Mouse (Mus musculus) urinary bladder, postnatal 25 days (tissue): ENCODE results near the gene Scgb1b15.
"Not testable (repeated sequence)": the region's sequence is repeated elsewhere in the genome, so short reads cannot be mapped to it uniquely, and the experiment has no call there.

Source experiments
- DNase-seq: peaks from one replicate; pipeline ENCODE4 v3.0.0; 2022; ENCODE audit warnings: low spot score

Gene Scgb1b15

DNA sequence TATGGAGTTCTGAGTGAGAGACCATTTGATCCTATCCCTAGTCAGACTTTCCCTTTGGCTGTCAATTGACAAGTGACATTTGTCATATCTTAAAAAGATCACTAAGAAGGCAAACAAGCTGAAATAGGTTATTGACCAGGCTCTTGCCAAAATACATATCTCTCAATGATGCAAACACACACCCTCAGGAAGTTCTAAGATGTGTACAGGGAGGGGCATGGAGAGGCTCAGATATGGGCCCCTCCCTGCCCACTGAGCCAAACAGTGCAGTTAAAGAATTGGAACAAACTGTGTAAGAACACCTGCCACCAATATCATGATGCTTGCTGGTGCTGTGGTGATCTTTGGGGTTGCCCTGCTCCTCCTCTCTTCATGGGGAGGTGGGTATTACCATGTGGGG lies at the start of gene Scgb1b15:
Gene Scgb1b15, plus strand, starts transcription at position 301 of the 400 bp plus-strand sequence.
- DNase-seq, result not testable (repeated sequence)

DNA sequence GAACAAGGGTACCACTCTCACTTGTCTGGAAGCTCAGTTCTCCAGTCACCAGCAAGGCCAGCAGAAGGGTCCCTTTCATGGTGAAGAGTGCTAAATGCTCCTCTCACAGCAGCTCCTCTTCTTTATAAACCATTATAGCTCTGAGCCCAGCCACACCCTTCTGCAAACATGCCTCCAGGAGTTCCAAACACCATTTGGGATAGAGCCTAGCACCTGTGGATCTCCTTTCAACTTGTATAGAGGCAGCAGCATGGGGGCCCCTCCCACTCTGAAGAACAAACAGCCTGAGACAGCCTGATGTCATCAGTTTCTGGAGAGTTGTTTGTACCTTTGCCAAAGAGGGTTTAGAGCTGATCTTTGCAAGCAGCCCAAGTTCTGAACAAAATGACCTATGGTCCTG lies 6.8 kb upstream of the Scgb1b15 start, which contains the start of gene Scgb2b15:
Gene Scgb2b15, minus strand, starts transcription at position 101 of the 400 bp plus-strand sequence.
- DNase-seq, result not testable (repeated sequence)
